Mouse (Mus musculus): ENCODE measurements around the gene Rassf7.

- TF ChIP-seq CTCF (IDR thresholded peaks at IDR 0.05; ENCODE audit: extremely low read depth, insufficient read length, insufficient replicate concordance, low read depth, low read length), result no peak
- no peak for TF ChIP-seq POLR2A (IDR thresholded peaks at IDR 0.05; ENCODE audit: low read depth, low read length)
Measured at GRCm38 (mm10) chr7:141218141-141218540, 2.5 kb downstream of the Rassf7 start.
